Mouse (Mus musculus) heart, embryonic 11.5 days (tissue): ENCODE data around the gene Bach1. TPM values are rescaled to one million over a fixed set of nuclear protein-coding genes. Genes with fewer than 3 reads are reported as not detected.
"Not testable (repeated sequence)": the region's sequence is repeated elsewhere in the genome, so short reads cannot be mapped to it uniquely, and the experiment has no call there.

ENCODE experiments used
- ATAC-seq: fragments of 200-750 bp; cut with Nextera tagmentation; replicated peaks from 2 replicates; pipeline ENCODE4 v1.8.0; 2017; ENCODE audit warnings: moderate library complexity; ENCODE audit not compliant: insufficient number of reproducible peaks, low FRiP score, low TSS enrichment
- H3K27ac ChIP-seq: fragments of 300-500 bp; sonication (generic); 2 replicates; pipeline ENCODE4 v1.5.1; 2014; ENCODE audit warnings: mild to moderate bottlenecking, low read depth, low read length
- H3K27me3 ChIP-seq: fragments of 300-500 bp; sonication (generic); 2 replicates; pipeline ENCODE4 v1.6.1; 2014; ENCODE audit warnings: mild to moderate bottlenecking, low read length, mixed read lengths; ENCODE audit not compliant: control insufficient read depth, insufficient read depth
- H3K36me3 ChIP-seq: fragments of 300-500 bp; sonication (generic); 2 replicates; pipeline ENCODE4 v1.6.1; 2014; ENCODE audit warnings: mild to moderate bottlenecking, low read length, moderate library complexity, mixed read lengths; ENCODE audit not compliant: control insufficient read depth, insufficient read depth
- H3K4me1 ChIP-seq: fragments of 300-500 bp; sonication (generic); 2 replicates; pipeline ENCODE4 v1.6.1; 2014; ENCODE audit warnings: low read length; ENCODE audit not compliant: control insufficient read depth, insufficient read depth
- H3K4me2 ChIP-seq: fragments of 300-500 bp; sonication (generic); 2 replicates; pipeline ENCODE4 v1.6.1; 2014; ENCODE audit warnings: mild to moderate bottlenecking, moderate library complexity
- H3K4me3 ChIP-seq: fragments of 300-500 bp; sonication (generic); 2 replicates; pipeline ENCODE4 v1.5.1; 2014; ENCODE audit warnings: low read depth, low read length
- H3K9ac ChIP-seq: fragments of 300-500 bp; sonication (generic); 2 replicates; pipeline ENCODE4 v1.6.1; 2014; ENCODE audit warnings: mild to moderate bottlenecking, low read depth, low read length, moderate library complexity
- H3K9me3 ChIP-seq: fragments of 300-500 bp; sonication (generic); replicated peaks from 2 replicates; pipeline ENCODE4 v1.6.1; 2016; ENCODE audit warnings: low read length; ENCODE audit not compliant: control insufficient read depth
- WGBS: fragments of 180-500 bp; shearing (Covaris S2); extraction: QIAGEN DNeasy Blood & Tissue Kit; methylation state at CpG from one replicate; pipeline ENCODE4 v1.1.7; 2014; ENCODE audit not compliant: insufficient replicate concordance; 5-methylcytosine and 5-hydroxymethylcytosine counted together
- polyA plus RNA-seq: library from polyadenylated mRNA; unstranded; fragments of >200 nt; fragmentation: Nextera tagmentation; extraction: Ambion mirVana; gene quantifications from 2 replicates; pipeline ENCODE4 v1.2.1, GENCODE M21; 2014

The Bach1 gene
- polyA plus RNA-seq, 1 experiment from 2014 or later: 13.1 TPM

GRCm38 (mm10) chr16:87671336-87671735 lies 27.4 kb upstream of the Bach1 start:
- 73% methylated on average over 12 of the region's 12 CpGs for WGBS
- H3K9ac ChIP-seq: no peak overlapping the region
- no peaks in the 10 kb centered on the region for H3K4me1 ChIP-seq
- no peak overlapping the region for H3K27ac ChIP-seq
- no peaks in the 10 kb centered on the region for H3K27me3 ChIP-seq
- no peak overlapping the region for H3K4me3 ChIP-seq
- H3K36me3 ChIP-seq: no peaks in the 10 kb centered on the region
- H3K9me3 ChIP-seq: no peaks in the 10 kb centered on the region
- no peak overlapping the region for H3K4me2 ChIP-seq
- no peak for ATAC-seq

- H3K27ac ChIP-seq: no peak overlapping the region
- H3K36me3 ChIP-seq: no peaks in the 10 kb centered on the region
- H3K4me1 ChIP-seq: no peaks in the 10 kb centered on the region
- H3K27me3 ChIP-seq: no peaks in the 10 kb centered on the region
- no peaks in the 10 kb centered on the region for H3K9me3 ChIP-seq
- H3K4me3 ChIP-seq: no peak overlapping the region
- no peak overlapping the region for H3K4me2 ChIP-seq
- ATAC-seq: no peak
- WGBS: 74% methylated on average over 7 of the region's 7 CpGs
- H3K9ac ChIP-seq: no peak overlapping the region
Observed at GRCm38 (mm10) chr16:87673155-87673554, 25.6 kb upstream of the Bach1 start.

GRCm38 (mm10) chr16:87676182-87676581 lies 22.6 kb upstream of the Bach1 start:
- Histone ChIP-seq H3K9ac (no peak overlapping the region), H3K4me2 (no peak overlapping the region), H3K27ac (no peak overlapping the region), H3K9me3 (no peaks in the 10 kb centered on the region), H3K36me3 (no peaks in the 10 kb centered on the region), H3K4me3 (no peak overlapping the region), H3K4me1 (no peaks in the 10 kb centered on the region), H3K27me3 (no peaks in the 10 kb centered on the region)
- ATAC-seq: no peak
- WGBS: 76% methylated on average over 10 of the region's 10 CpGs

GRCm38 (mm10) chr16:87678667-87679066 lies 20.1 kb upstream of the Bach1 start:
- Histone ChIP-seq H3K36me3 (no peaks in the 10 kb centered on the region), H3K9me3 (no peaks in the 10 kb centered on the region), H3K27me3 (no peaks in the 10 kb centered on the region), H3K4me3 (no peak overlapping the region), H3K27ac (no peak overlapping the region), H3K4me2 (no peak overlapping the region), H3K4me1 (no peaks in the 10 kb centered on the region), H3K9ac (no peak overlapping the region)
- 62% methylated on average over 11 of the region's 11 CpGs for WGBS
- ATAC-seq: no peak

- Histone ChIP-seq H3K9ac (no peak overlapping the region), H3K4me1 (no peaks in the 10 kb centered on the region), H3K9me3 (no peaks in the 10 kb centered on the region), H3K27me3 (no peaks in the 10 kb centered on the region), H3K4me2 (no peak overlapping the region), H3K4me3 (no peak overlapping the region), H3K27ac (no peak overlapping the region), H3K36me3 (no peaks in the 10 kb centered on the region)
- ATAC-seq: no peak
- 83% methylated on average over 9 of the region's 9 CpGs for WGBS
Observed at GRCm38 (mm10) chr16:87680912-87681634, 17.7 kb upstream of the Bach1 start.

- H3K27me3 ChIP-seq: no peaks in the 10 kb centered on the region
- no peaks in the 10 kb centered on the region for H3K4me1 ChIP-seq
- H3K4me3 ChIP-seq: no peak overlapping the region
- 56% methylated on average over 3 of the region's 3 CpGs for WGBS
- no peak overlapping the region for H3K27ac ChIP-seq
- no peak overlapping the region for H3K9ac ChIP-seq
- no peak for ATAC-seq
- H3K4me2 ChIP-seq: no peak overlapping the region
- H3K36me3 ChIP-seq: no peaks in the 10 kb centered on the region
- no peaks in the 10 kb centered on the region for H3K9me3 ChIP-seq
Observed at GRCm38 (mm10) chr16:87681848-87682247, 16.9 kb upstream of the Bach1 start.

GRCm38 (mm10) chr16:87686458-87686857 lies 12.3 kb upstream of the Bach1 start:
- no peak for ATAC-seq
- WGBS: 33% methylated on average over 1 of the region's 1 CpGs
- Histone ChIP-seq H3K36me3 (no peaks in the 10 kb centered on the region), H3K27me3 (no peaks in the 10 kb centered on the region), H3K9ac (no peak overlapping the region), H3K27ac (no peak overlapping the region), H3K9me3 (no peaks in the 10 kb centered on the region), H3K4me2 (no peak overlapping the region), H3K4me1 (no peaks in the 10 kb centered on the region), H3K4me3 (no peak overlapping the region)

- no peak overlapping the region for H3K27ac ChIP-seq
- WGBS: 72% methylated on average over 3 of the region's 3 CpGs
- no peak overlapping the region for H3K4me3 ChIP-seq
- no peak overlapping the region for H3K4me2 ChIP-seq
- no peaks in the 10 kb centered on the region for H3K9me3 ChIP-seq
- no peak overlapping the region for H3K9ac ChIP-seq
- no peak for ATAC-seq
- no peaks in the 10 kb centered on the region for H3K36me3 ChIP-seq
- no peaks in the 10 kb centered on the region for H3K4me1 ChIP-seq
- H3K27me3 ChIP-seq: no peaks in the 10 kb centered on the region
Observed at GRCm38 (mm10) chr16:87687346-87687745, 11.4 kb upstream of the Bach1 start.

GRCm38 (mm10) chr16:87688328-87688727 lies 10.4 kb upstream of the Bach1 start:
- H3K4me1 ChIP-seq, H3K9me3 ChIP-seq, H3K9ac ChIP-seq, H3K27ac ChIP-seq, H3K36me3 ChIP-seq, H3K27me3 ChIP-seq, ATAC-seq, H3K4me3 ChIP-seq, H3K4me2 ChIP-seq: not testable (repeated sequence)
- 91% methylated on average over 3 of the region's 3 CpGs for WGBS
